Mouse (Mus musculus) lung, postnatal 0 days (tissue): ENCODE results near the gene Mlh3. TPM values are rescaled to one million over a fixed set of nuclear protein-coding genes. Genes with fewer than 3 reads are reported as not detected.
A peak's percentile ranks its signal among the peaks of the same experiment; 100 is the strongest.

ENCODE experiments used
- ATAC-seq: fragments of 200-750 bp; cut with Nextera tagmentation; 2 replicates; pipeline ENCODE4 v1.8.0; 2017; ENCODE audit warnings: moderate library complexity
- DNase-seq: peaks from one replicate; pipeline ENCODE4 v3.0.0-alpha.2; 2016; ENCODE audit warnings: low spot score
- H3K27ac ChIP-seq: fragments of 300-500 bp; sonication (generic); 2 replicates; pipeline ENCODE4 v1.5.1; 2014; ENCODE audit warnings: antibody characterized with exemption, mild to moderate bottlenecking, low read length, mixed read lengths
- H3K27me3 ChIP-seq: fragments of 300-500 bp; sonication (generic); replicated peaks from 2 replicates; pipeline ENCODE4 v1.6.1; 2014; ENCODE audit warnings: low read length, mixed read lengths; ENCODE audit not compliant: insufficient read depth
- H3K36me3 ChIP-seq: fragments of 300-500 bp; sonication (generic); 2 replicates; pipeline ENCODE4 v1.6.1; 2014; ENCODE audit warnings: low read length, mixed read lengths; ENCODE audit not compliant: insufficient read depth
- H3K4me1 ChIP-seq: fragments of 300-500 bp; sonication (generic); 2 replicates; pipeline ENCODE4 v1.6.1; 2014; ENCODE audit warnings: antibody characterized with exemption, low read depth, low read length, mixed read lengths; ENCODE audit not compliant: insufficient read depth
- H3K4me2 ChIP-seq: fragments of 300-500 bp; sonication (generic); replicated peaks from 2 replicates; pipeline ENCODE4 v1.6.1; 2014; ENCODE audit warnings: low read depth, mild to moderate bottlenecking, low read length, moderate library complexity, mixed read lengths
- H3K4me3 ChIP-seq: fragments of 300-500 bp; sonication (generic); 2 replicates; pipeline ENCODE4 v1.5.1; 2014; ENCODE audit warnings: low read depth, low read length
- H3K9ac ChIP-seq: fragments of 300-500 bp; sonication (generic); replicated peaks from 2 replicates; pipeline ENCODE4 v1.6.1; 2014; ENCODE audit warnings: low read depth, mild to moderate bottlenecking
- H3K9me3 ChIP-seq: fragments of 300-500 bp; sonication (generic); 2 replicates; pipeline ENCODE4 v1.6.1; 2016; ENCODE audit warnings: low read length, mixed read lengths
- CTCF ChIP-seq: IDR thresholded peaks from 2 replicates; pipeline ENCODE4 v1.5.1; 2016; ENCODE audit warnings: antibody characterized with exemption, mild to moderate bottlenecking
- EP300 ChIP-seq: IDR thresholded peaks from 2 replicates; pipeline ENCODE4 v1.6.1; 2016; ENCODE audit warnings: antibody characterized with exemption, mild to moderate bottlenecking, control low read depth
- WGBS: fragments of 180-500 bp; shearing (Covaris S2); extraction: QIAGEN DNeasy Blood & Tissue Kit; methylation state at CpG from one replicate; pipeline ENCODE4 v1.1.7; 2014; 5-methylcytosine and 5-hydroxymethylcytosine counted together
- microRNA-seq: library from miRNA; unstranded; fragments of <30 nt; microRNA quantifications from one replicate; pipeline ENCODE4, GENCODE M21; 2016
- polyA plus RNA-seq: library from polyadenylated mRNA; unstranded; fragments of >200 nt; fragmentation: Nextera tagmentation; extraction: Ambion mirVana; gene quantifications from 2 replicates; pipeline ENCODE4 v1.2.1, GENCODE M21; 2015

Mlh3 gene
- polyA plus RNA-seq, 1 experiment from 2014 or later: 4.2 TPM

DNA sequence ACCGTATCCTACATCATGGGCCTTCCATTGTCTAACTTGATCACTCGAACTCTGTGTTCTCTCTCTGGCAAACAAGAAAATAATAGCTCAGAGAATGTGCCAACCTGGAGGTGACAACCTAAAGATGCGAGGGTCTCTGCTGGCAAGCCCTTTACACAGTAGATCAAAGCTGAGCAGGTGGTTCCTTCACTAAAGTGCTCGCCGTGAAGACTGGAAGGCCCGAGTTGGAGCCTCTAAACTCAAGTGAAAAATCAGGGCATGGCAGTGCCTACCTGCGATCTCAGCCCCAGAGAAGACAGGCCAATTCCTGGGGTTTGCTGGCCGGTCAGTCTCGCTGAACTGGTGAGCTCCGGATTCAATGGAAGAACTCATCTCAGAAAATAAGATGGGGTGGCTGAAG is 77.3 kb downstream of the Mlh3 start:
- Histone ChIP-seq H3K36me3 (no peaks in the 10 kb centered on the region), H3K4me1 (peaks cover 2% of the 10 kb centered on the region; the same call in 1 of the 2 replicates), H3K4me3 (no peak overlapping the region), H3K9ac (no peak overlapping the region), H3K27ac (no peak overlapping the region), H3K4me2 (no peak overlapping the region), H3K9me3 (no peaks in the 10 kb centered on the region), H3K27me3 (no peaks in the 10 kb centered on the region)
- TF ChIP-seq EP300 (no peak), CTCF (no peak)
- WGBS: 84% methylated on average over 10 of the region's 10 CpGs
- ATAC-seq: no peak
- DNase-seq: no peak

GRCm38 (mm10) chr12:85192461-85193108 is 77.8 kb downstream of the Mlh3 start:
- H3K4me3 ChIP-seq: no peak overlapping the region
- peak; percentile 60 for ATAC-seq
- peak overlapping the region; percentile 22 for H3K4me2 ChIP-seq
- no peaks in the 10 kb centered on the region for H3K9me3 ChIP-seq
- TF ChIP-seq CTCF: no peak
- TF ChIP-seq EP300: no peak
- H3K4me1 ChIP-seq: peaks cover 2% of the 10 kb centered on the region; the same call in 1 of the 2 replicates
- no peak overlapping the region for H3K27ac ChIP-seq
- peak; percentile 81 for DNase-seq
- no peaks in the 10 kb centered on the region for H3K27me3 ChIP-seq
- no peaks in the 10 kb centered on the region for H3K36me3 ChIP-seq
- WGBS: 20% methylated on average over 19 of the region's 19 CpGs
- H3K9ac ChIP-seq: 0 out of 2 replicates have a peak overlapping the region, but pooled peaks have one; percentile 8

- no peak for ATAC-seq
- 75% methylated on average over 7 of the region's 7 CpGs for WGBS
Measured at GRCm38 (mm10) chr12:85190290-85190689, 80.1 kb downstream of the Mlh3 start.

GRCm38 (mm10) chr12:85186361-85186760 is 84.0 kb downstream of the Mlh3 start:
- H3K4me3 ChIP-seq: no peak overlapping the region
- H3K27me3 ChIP-seq: no peaks in the 10 kb centered on the region
- no peak overlapping the region for H3K27ac ChIP-seq
- TF ChIP-seq EP300 (no peak), CTCF (no peak)
- no peak for ATAC-seq
- no peaks in the 10 kb centered on the region for H3K9me3 ChIP-seq
- DNase-seq: no peak
- no peak overlapping the region for H3K9ac ChIP-seq
- no peaks in the 10 kb centered on the region for H3K36me3 ChIP-seq
- 63% methylated on average over 7 of the region's 7 CpGs for WGBS
- H3K4me2 ChIP-seq: no peak overlapping the region
- no peaks in the 10 kb centered on the region for H3K4me1 ChIP-seq

More at GRCm38 (mm10) chr12:85190290-85190689, 80.1 kb downstream of the Mlh3 start:
- Histone ChIP-seq H3K36me3 (no peaks in the 10 kb centered on the region), H3K9ac (no peak overlapping the region), H3K4me1 (peaks cover 2% of the 10 kb centered on the region; the same call in 1 of the 2 replicates), H3K4me2 (no peak overlapping the region), H3K9me3 (no peaks in the 10 kb centered on the region), H3K4me3 (no peak overlapping the region), H3K27me3 (no peaks in the 10 kb centered on the region), H3K27ac (no peak overlapping the region)
- DNase-seq: no peak
- TF ChIP-seq EP300: no peak
- no peak for TF ChIP-seq CTCF

GRCm38 (mm10) chr12:85185810-85186209 is 84.6 kb downstream of the Mlh3 start:
- DNase-seq (no peak), ATAC-seq (no peak)
- Histone ChIP-seq H3K9me3 (no peaks in the 10 kb centered on the region), H3K27me3 (no peaks in the 10 kb centered on the region), H3K36me3 (no peaks in the 10 kb centered on the region), H3K4me2 (no peak overlapping the region), H3K9ac (no peak overlapping the region), H3K27ac (no peak overlapping the region), H3K4me3 (no peak overlapping the region), H3K4me1 (no peaks in the 10 kb centered on the region)
- 51% methylated on average over 8 of the region's 8 CpGs for WGBS
- no peak for TF ChIP-seq EP300
- no peak for TF ChIP-seq CTCF

Small RNA genes within 50 kb of the gene (microRNA-seq; reads per million reads assigned to microRNA genes)
- gene Mir6938: not detected

Other genes with a start within 250 kb of the Mlh3 start
- 3.7 and 5.6 TPM in 2 replicates for gene Prox2, start 159.8 kb downstream of the Mlh3 start, polyA plus RNA-seq
- gene Dlst, start 159.8 kb downstream of the Mlh3 start, polyA plus RNA-seq: 70.7 and 72.5 TPM in 2 replicates
- gene Rps6kl1, start 119.3 kb downstream of the Mlh3 start, polyA plus RNA-seq: 0.82 and 0.83 TPM in 2 replicates
- gene Pgf, start 92.8 kb downstream of the Mlh3 start, polyA plus RNA-seq: 12.7 and 19.0 TPM in 2 replicates
- 58.7 and 64.9 TPM in 2 replicates for gene Eif2b2, start 51.1 kb downstream of the Mlh3 start, polyA plus RNA-seq
- 54.9 and 68.2 TPM in 2 replicates for gene Acyp1, start 17.8 kb upstream of the Mlh3 start, polyA plus RNA-seq
- 2.6 and 2.7 TPM in 2 replicates for gene Zc2hc1c, start 18.0 kb upstream of the Mlh3 start, polyA plus RNA-seq
- gene Nek9, start 68.8 kb upstream of the Mlh3 start, polyA plus RNA-seq: 11.1 and 11.5 TPM in 2 replicates
- 329 and 354 TPM in 2 replicates for gene Tmed10, start 104.2 kb upstream of the Mlh3 start, polyA plus RNA-seq
- 30.8 and 33.8 TPM in 2 replicates for gene Fos, start 203.3 kb upstream of the Mlh3 start, polyA plus RNA-seq